Mouse (Mus musculus) limb, embryonic 14.5 days (tissue): ENCODE data around the gene Negr1. TPM values are rescaled to one million over a fixed set of nuclear protein-coding genes. Genes with fewer than 3 reads are reported as not detected.

Source experiments
- ATAC-seq: fragments of 200-750 bp; cut with Nextera tagmentation; 2 replicates; pipeline ENCODE4 v1.8.0; 2017; ENCODE audit warnings: low read depth, moderate number of reproducible peaks, moderate TSS enrichment; ENCODE audit not compliant: low FRiP score
- DNase-seq: peaks from one replicate; pipeline ENCODE4 v3.0.0-alpha.2; 2015; ENCODE audit warnings: low spot score
- H3K27ac ChIP-seq: fragments of 300-500 bp; sonication (generic); replicated peaks from 2 replicates; pipeline ENCODE4 v1.5.1; 2014; ENCODE audit warnings: low read depth, mild to moderate bottlenecking, low read length, moderate library complexity, mixed read lengths
- H3K27me3 ChIP-seq: fragments of 300-500 bp; sonication (generic); 2 replicates; pipeline ENCODE4 v1.6.1; 2014; ENCODE audit warnings: low read length, mixed read lengths; ENCODE audit not compliant: control insufficient read depth, insufficient read depth
- H3K36me3 ChIP-seq: fragments of 300-500 bp; sonication (generic); 2 replicates; pipeline ENCODE4 v1.6.1; 2014; ENCODE audit warnings: mild to moderate bottlenecking, low read length, moderate library complexity, mixed read lengths; ENCODE audit not compliant: control insufficient read depth, insufficient read depth
- H3K4me1 ChIP-seq: fragments of 300-500 bp; sonication (generic); 2 replicates; pipeline ENCODE4 v1.6.1; 2014; ENCODE audit warnings: antibody characterized with exemption, low read length, mixed read lengths; ENCODE audit not compliant: control insufficient read depth, insufficient read depth
- H3K4me2 ChIP-seq: fragments of 300-500 bp; sonication (generic); replicated peaks from 2 replicates; pipeline ENCODE4 v1.6.1; 2014; ENCODE audit warnings: low read depth, mild to moderate bottlenecking, low read length, moderate library complexity; ENCODE audit not compliant: severe bottlenecking
- H3K4me3 ChIP-seq: fragments of 300-500 bp; sonication (generic); replicated peaks from 2 replicates; pipeline ENCODE4 v1.5.1; 2014; ENCODE audit warnings: low read length
- H3K9ac ChIP-seq: fragments of 300-500 bp; sonication (generic); 2 replicates; pipeline ENCODE4 v1.6.1; 2014; ENCODE audit warnings: mild to moderate bottlenecking, low read depth, low read length, moderate library complexity; ENCODE audit not compliant: severe bottlenecking
- H3K9me3 ChIP-seq: fragments of 300-500 bp; sonication (generic); 2 replicates; pipeline ENCODE4 v1.6.1; 2016; ENCODE audit warnings: low read length; ENCODE audit not compliant: control insufficient read depth
- POLR2A ChIP-seq: fragments of 200-500 bp; IDR thresholded peaks from 2 replicates; pipeline ENCODE4 v1.8.0; 2012; ENCODE audit warnings: inconsistent platforms, mild to moderate bottlenecking, moderate library complexity, borderline replicate concordance; ENCODE audit not compliant: insufficient read depth, insufficient read length; ENCODE audit errors: extremely low read depth
- WGBS: fragments of 180-500 bp; shearing (Covaris S2); extraction: QIAGEN DNeasy Blood & Tissue Kit; methylation state at CpG from one replicate; pipeline ENCODE4 v1.1.7; 2014; 5-methylcytosine and 5-hydroxymethylcytosine counted together
- polyA plus RNA-seq, 2 experiments: library from polyadenylated mRNA; depleted of rRNA in 1 of 2; stranded (reverse) in 1 of 2; unstranded in 1 of 2; fragments of >200 nt; fragmentation: Nextera tagmentation in 1 of 2; extraction: Ambion mirVana in 1 of 2; gene quantifications; 2 replicates each; pipeline versions ENCODE4 v1.2.1 to v1.2.3; 2012 to 2014

The Negr1 gene
- polyA plus RNA-seq, 2 experiments: 5.1 to 6.2 TPM

DNA sequence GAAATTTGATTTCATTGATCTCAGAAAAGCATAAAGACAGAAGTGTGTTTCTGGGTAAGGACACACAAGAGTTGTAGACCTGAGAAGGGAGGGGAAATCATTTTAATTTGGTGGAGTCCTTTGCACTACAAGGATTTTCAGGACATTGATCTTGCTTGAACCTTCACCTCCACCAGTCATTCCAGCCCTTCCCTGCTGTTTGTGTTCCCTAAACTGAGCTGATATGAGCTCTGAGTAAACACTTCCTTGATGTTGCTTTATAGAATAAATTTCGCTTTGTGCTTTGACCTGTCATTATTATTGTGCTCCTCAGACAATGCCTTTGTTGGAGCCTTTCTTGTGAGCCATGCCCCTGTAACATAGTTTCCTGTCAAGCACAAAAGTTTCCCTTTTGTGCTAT, 335.0 kb downstream of the Negr1 start:
- ATAC-seq: no peak
- no peak for TF ChIP-seq POLR2A
- WGBS: 82% methylated on average over 1 of the region's 1 CpGs

DNA sequence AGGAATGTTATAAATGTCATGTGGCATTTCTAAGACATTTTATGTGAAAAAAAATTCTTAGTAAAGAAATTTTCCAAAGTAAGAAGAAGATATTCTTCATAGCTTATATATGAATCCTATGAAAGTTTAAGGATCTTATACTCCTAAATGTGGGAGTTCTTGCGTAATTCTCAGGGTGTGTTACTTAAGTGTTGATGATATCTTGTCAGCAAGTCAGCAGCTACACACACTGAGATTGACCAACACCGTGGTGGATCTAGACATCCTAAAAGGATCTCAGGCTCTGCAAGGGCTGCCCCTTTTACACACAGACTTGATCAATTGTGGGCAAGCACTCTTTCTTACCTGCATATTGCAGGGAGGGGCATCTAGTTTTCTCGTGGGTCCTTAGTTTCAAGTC, 339.5 kb downstream of the Negr1 start:
- DNase-seq (no peak), ATAC-seq (no peak)
- Histone ChIP-seq H3K4me2 (no peak overlapping the region), H3K36me3 (no peaks in the 10 kb centered on the region), H3K4me3 (no peak overlapping the region), H3K9me3 (no peaks in the 10 kb centered on the region), H3K4me1 (no peaks in the 10 kb centered on the region), H3K27ac (no peak overlapping the region), H3K9ac (no peak overlapping the region), H3K27me3 (no peaks in the 10 kb centered on the region)
- TF ChIP-seq POLR2A: no peak
- 77% methylated on average over 3 of the region's 3 CpGs for WGBS

More for the DNA sequence above, 335.0 kb downstream of the Negr1 start:
- no peak overlapping the region for H3K4me2 ChIP-seq
- H3K27me3 ChIP-seq: no peaks in the 10 kb centered on the region
- DNase-seq: no peak
- H3K27ac ChIP-seq: no peak overlapping the region
- H3K9me3 ChIP-seq: no peaks in the 10 kb centered on the region
- H3K36me3 ChIP-seq: no peaks in the 10 kb centered on the region
- no peak overlapping the region for H3K4me3 ChIP-seq
- no peaks in the 10 kb centered on the region for H3K4me1 ChIP-seq
- H3K9ac ChIP-seq: no peak overlapping the region

DNA sequence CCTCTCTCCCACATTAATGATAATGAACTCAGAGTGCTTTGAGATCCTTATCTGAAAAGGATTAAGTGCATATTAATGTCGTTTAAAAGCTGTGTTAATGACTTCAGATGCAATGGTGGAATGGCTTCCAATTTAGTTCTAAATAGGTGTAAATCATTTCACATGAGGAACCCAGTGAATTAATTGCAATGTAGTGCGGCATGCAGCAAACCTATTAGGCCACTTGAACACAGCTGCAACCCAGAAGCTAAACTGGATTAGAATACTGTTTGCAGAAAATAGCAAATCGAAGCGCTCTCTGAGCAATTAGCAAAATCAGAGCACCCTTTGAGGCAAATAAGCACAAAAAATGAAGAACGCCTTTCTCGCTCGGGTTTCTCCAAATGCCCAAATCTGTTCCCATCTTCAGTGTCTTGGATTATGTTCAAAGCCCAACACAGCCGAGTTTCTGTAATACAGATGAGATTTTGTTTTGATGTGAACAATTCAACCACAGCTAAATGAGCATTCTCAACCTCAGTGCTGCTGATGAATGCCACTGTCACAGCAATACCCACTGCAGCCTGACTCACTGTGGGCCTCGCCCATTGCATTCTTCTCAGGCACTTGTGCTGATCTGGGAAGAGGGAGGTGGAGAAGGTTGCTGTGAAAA, 342.5 kb downstream of the Negr1 start:
- no peak for ATAC-seq
- no peak for DNase-seq

DNA sequence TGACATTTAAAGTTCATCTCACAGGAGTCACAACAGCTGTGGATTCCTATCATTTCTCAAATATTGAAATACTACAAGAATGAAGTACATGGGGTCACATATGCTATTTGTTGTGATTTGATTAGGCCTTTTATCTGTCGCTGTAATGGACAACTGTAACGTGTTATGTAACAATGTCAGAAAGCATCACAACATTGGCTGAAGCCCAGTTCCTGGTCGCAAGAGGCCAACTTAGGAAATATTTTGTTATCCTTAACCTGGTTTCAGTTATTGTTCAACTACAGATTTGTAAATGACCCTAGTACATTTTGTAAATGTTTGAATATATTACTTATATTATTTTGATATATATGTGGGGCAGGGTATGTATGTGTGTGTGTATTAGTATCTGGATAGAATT, 351.2 kb downstream of the Negr1 start:
- H3K4me1 ChIP-seq: no peaks in the 10 kb centered on the region
- H3K9me3 ChIP-seq: no peaks in the 10 kb centered on the region
- no peaks in the 10 kb centered on the region for H3K36me3 ChIP-seq
- H3K4me2 ChIP-seq: no peak overlapping the region
- WGBS: 80% methylated on average over 3 of the region's 3 CpGs
- H3K9ac ChIP-seq: no peak overlapping the region
- TF ChIP-seq POLR2A: no peak
- no peak overlapping the region for H3K4me3 ChIP-seq
- ATAC-seq (no peak), DNase-seq (no peak)
- H3K27ac ChIP-seq: no peak overlapping the region
- H3K27me3 ChIP-seq: no peaks in the 10 kb centered on the region

More for the DNA sequence above, 342.5 kb downstream of the Negr1 start:
- Histone ChIP-seq H3K9me3 (no peaks in the 10 kb centered on the region), H3K36me3 (no peaks in the 10 kb centered on the region), H3K9ac (no peak overlapping the region), H3K27me3 (no peaks in the 10 kb centered on the region), H3K4me3 (no peak overlapping the region), H3K4me1 (no peaks in the 10 kb centered on the region), H3K4me2 (no peak overlapping the region), H3K27ac (no peak overlapping the region)
- 73% methylated on average over 9 of the region's 9 CpGs for WGBS
- TF ChIP-seq POLR2A: no peak

DNA sequence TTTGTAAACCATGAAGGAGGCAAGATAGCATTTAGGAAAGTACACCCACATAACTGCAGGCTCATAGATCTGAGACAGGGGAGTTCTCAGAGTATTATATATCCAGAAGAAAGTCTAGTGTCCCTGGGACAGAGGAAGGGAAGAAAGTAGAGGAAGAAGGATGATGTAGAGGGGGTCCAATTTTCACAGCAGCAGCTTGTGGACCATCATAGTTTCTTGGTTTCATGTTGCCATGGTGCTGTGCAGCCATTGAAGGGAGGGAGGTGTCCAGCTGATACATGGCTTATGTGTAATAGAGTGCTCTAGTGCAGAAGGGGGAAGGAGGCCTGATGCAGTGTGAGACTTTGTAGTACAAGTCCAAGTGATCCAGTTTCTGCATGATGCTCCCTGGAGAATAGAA, 359.8 kb downstream of the Negr1 start:
- Histone ChIP-seq H3K4me1 (no peaks in the 10 kb centered on the region), H3K4me3 (no peak overlapping the region)

More for the DNA sequence above, 359.8 kb downstream of the Negr1 start:
- no peak for ATAC-seq
- Histone ChIP-seq H3K27ac (no peak overlapping the region), H3K36me3 (no peaks in the 10 kb centered on the region), H3K9me3 (no peaks in the 10 kb centered on the region), H3K9ac (no peak overlapping the region), H3K4me2 (no peak overlapping the region), H3K27me3 (no peaks in the 10 kb centered on the region)
- no peak for DNase-seq
- no peak for TF ChIP-seq POLR2A
